In genomic region chr14:61696886-61697554, GRCm38 (mm10) we compare ENCODE assay signal across 21 mouse cellular contexts.
DNase-seq lines count a peak whose midpoint lies in the region; ATAC-seq and TF ChIP-seq lines count a peak whose summit lies in the region.
"Had no signal": no experiment of that assay in that cellular context is flagged by ENCODE, and none has a peak within 500 bp of the region (broad histone marks: within the 10 kb centered on the region; RNA-seq: fewer than 3 reads in every experiment).

No protein-coding gene starts in this region.

- no peak overlapping the region for H3K27ac ChIP-seq in kidney, postnatal 0 days
- no peak overlapping the region for H3K27ac ChIP-seq in forebrain, embryonic 11.5 days (ENCODE audit: low read depth, low read length)
- H3K27ac ChIP-seq: hindbrain, embryonic 14.5 days; liver, embryonic 14.5 days; midbrain, embryonic 12.5 days had no signal

- no peaks in the 10 kb centered on the region for H3K4me1 ChIP-seq in kidney, postnatal 0 days (replicated peaks; ENCODE audit: insufficient read depth, low read length)
- H3K4me1 ChIP-seq in forebrain, embryonic 11.5 days (replicated peaks; ENCODE audit: control insufficient read depth, insufficient read depth, low read length): no peaks in the 10 kb centered on the region

- H3K9me3 ChIP-seq in kidney, postnatal 0 days (replicated peaks; ENCODE audit: low read length): no peaks in the 10 kb centered on the region
- no peaks in the 10 kb centered on the region for H3K9me3 ChIP-seq in forebrain, embryonic 11.5 days (ENCODE audit: control insufficient read depth, low read length)
- H3K9me3 ChIP-seq: midbrain, embryonic 12.5 days had no signal

- no peak for ATAC-seq in kidney, postnatal 0 days (replicated peaks; ENCODE audit: low FRiP score, low read depth)
- ATAC-seq in granulocyte monocyte progenitor cell, adult 5-6 weeks (replicated peaks; ENCODE audit: poor library complexity, severe bottlenecking): peak; percentile 73
- ATAC-seq in forebrain, embryonic 11.5 days (replicated peaks; ENCODE audit: low FRiP score): no peak
- ATAC-seq: activated CD4-positive, CD25-positive, alpha-beta regulatory T cell, adult 4 months; forebrain, embryonic 14.5 days had no signal

- 45% methylated on average over 13 of the region's 13 CpGs for WGBS in kidney, postnatal 0 days
- WGBS in forebrain, embryonic 11.5 days: 80% methylated on average over 13 of the region's 13 CpGs

- 0 out of 2 replicates have a peak overlapping the region, but pooled peaks have one; percentile 13 for H3K4me2 ChIP-seq in kidney, postnatal 0 days (ENCODE audit: low read length)
- H3K4me2 ChIP-seq in forebrain, embryonic 11.5 days (ENCODE audit: low read depth, low read length, severe bottlenecking): no peak overlapping the region
- H3K4me2 ChIP-seq: hindbrain, embryonic 14.5 days; midbrain, embryonic 12.5 days had no signal

- H3K36me3 ChIP-seq in kidney, postnatal 0 days (ENCODE audit: insufficient read depth, low read length): no peaks in the 10 kb centered on the region
- no peaks in the 10 kb centered on the region for H3K36me3 ChIP-seq in forebrain, embryonic 11.5 days (ENCODE audit: control insufficient read depth, insufficient read depth, low read length)
- H3K36me3 ChIP-seq: midbrain, embryonic 12.5 days had no signal

- no peak for TF ChIP-seq CTCF in kidney, postnatal 0 days (IDR thresholded peaks at IDR 0.05; ENCODE audit: low read depth)

- DNase-seq in kidney, postnatal 0 days (ENCODE audit: low spot score): no peak
- no peak for DNase-seq in kidney, adult 11 months
- DNase-seq in 416B (ENCODE audit: low read depth) (peak; percentile 61), adipocyte (ENCODE audit: low spot score) (peak; percentile 64)
- DNase-seq in layer of hippocampus, adult 9-10 months (ENCODE audit: low spot score): no peak
- no peak for DNase-seq in forebrain, embryonic 11.5 days (ENCODE audit: low spot score)
- DNase-seq in layer of hippocampus, adult 18-20 months (ENCODE audit: low spot score in 2 of 2): no peak
- DNase-seq: adrenal gland, postnatal 10 days; cerebellum, adult 9-10 months; gastrocnemius, postnatal 10 days; heart, postnatal 36 days; kidney, adult 8-10 months; kidney, postnatal 14 days; left cerebral cortex, postnatal 4 days; right cerebral cortex, postnatal 14 days had no signal

- no peak overlapping the region for H3K4me3 ChIP-seq in kidney, postnatal 0 days (replicated peaks; ENCODE audit: low read depth, low read length)
- no peak overlapping the region for H3K4me3 ChIP-seq in forebrain, embryonic 11.5 days (ENCODE audit: low read depth, low read length)
- H3K4me3 ChIP-seq: midbrain, embryonic 12.5 days had no signal

- no peak overlapping the region for H3K9ac ChIP-seq in kidney, postnatal 0 days (ENCODE audit: low read depth, low read length)
- no peak overlapping the region for H3K9ac ChIP-seq in forebrain, embryonic 11.5 days (ENCODE audit: low read length)
- H3K9ac ChIP-seq: hindbrain, embryonic 14.5 days; liver, embryonic 14.5 days; midbrain, embryonic 12.5 days had no signal

- H3K27me3 ChIP-seq in kidney, postnatal 0 days (ENCODE audit: insufficient read depth, low read length): no peaks in the 10 kb centered on the region
- H3K27me3 ChIP-seq in forebrain, embryonic 11.5 days (ENCODE audit: control insufficient read depth, insufficient read depth, low read length): no peaks in the 10 kb centered on the region

Comparison
In these comparisons a context has a peak if more than half of its experiments do, and no peak if none do; other contexts are left out.
1. DNase-seq: peak in 416B (single experiment) and adipocyte (single experiment); none in kidney, postnatal 0 days (single experiment), kidney, adult 11 months (single experiment), layer of hippocampus, adult 9-10 months (single experiment), forebrain, embryonic 11.5 days (single experiment) and layer of hippocampus, adult 18-20 months (0 of 2).